Mouse (Mus musculus) kidney, adult 11 months (tissue): ENCODE results near the gene Prr18.

Experiments
- DNase-seq: peaks from one replicate; pipeline ENCODE4 v3.0.0; 2022

The Prr18 gene

DNA sequence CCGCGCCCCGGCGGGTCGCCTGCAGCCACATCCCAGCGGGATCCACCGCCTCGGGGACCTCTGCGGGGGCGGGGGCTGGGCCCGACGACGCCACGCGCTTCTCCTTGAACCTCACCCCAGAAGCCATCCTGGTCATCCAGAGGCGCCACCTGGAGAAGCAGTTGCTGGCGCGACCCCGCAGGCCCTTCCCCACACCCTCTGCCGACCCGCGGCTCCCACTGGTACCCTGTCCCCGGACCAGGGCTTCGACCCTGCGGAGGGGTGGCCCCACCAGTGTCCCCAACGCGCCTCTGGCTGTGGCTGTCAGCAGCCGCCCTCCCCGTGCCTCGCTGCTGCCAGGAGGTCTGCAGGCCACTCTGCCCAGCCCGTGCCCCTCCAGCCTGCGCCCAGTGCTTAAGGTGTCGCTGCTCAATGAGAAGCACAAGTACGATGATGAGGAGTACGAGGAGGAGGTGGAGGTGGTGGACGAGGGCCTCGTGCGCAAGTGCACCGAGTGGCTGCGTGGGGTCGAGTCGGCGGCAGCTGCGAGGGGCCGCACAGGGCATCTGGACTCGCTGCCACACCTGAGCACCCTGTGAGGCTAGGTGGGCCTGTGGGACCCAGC lies 4.2 kb downstream of the Prr18 start:
- DNase-seq = no peak

DNA sequence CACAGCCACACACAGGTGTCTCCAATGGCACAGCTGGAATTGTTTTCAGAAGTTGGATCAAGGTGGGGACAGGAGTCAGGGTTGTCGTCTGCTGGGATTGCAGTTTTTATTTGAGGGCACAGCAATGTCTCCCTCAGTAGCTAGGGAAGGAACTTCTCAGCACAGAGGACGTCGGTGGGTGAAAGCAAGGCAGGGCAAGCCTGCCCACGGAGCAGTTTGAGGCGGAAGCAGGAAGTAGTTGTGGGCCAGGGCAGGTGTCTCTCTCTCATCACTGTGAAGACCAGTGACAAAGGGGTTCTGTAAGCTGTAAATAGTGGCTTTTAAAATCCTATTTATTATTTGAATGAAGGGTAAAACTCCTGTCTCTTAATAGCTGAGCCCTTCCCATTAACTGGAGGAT lies 5.4 kb downstream of the Prr18 start:
- DNase-seq = no peak

DNA sequence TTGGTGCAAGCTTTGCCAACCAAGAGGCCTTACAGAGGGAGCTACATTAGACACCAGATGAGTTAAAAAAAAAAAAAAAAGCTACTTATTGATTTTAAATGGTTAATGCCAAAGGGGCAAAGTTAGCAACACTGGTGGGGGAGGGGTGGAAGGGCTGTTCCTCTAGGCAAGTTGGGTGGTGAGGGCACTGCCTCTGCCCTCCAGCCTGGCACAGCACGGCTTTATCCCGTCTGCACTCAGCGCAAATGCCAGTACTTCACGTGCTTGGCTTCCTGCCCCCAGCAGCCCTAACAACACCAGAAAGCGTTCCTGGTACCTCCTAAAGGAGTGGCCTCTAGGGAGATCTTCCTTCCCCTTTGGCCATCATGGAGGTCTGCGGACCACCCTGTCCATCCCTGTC lies 6.2 kb downstream of the Prr18 start:
- DNase-seq = peak; percentile 62

DNA sequence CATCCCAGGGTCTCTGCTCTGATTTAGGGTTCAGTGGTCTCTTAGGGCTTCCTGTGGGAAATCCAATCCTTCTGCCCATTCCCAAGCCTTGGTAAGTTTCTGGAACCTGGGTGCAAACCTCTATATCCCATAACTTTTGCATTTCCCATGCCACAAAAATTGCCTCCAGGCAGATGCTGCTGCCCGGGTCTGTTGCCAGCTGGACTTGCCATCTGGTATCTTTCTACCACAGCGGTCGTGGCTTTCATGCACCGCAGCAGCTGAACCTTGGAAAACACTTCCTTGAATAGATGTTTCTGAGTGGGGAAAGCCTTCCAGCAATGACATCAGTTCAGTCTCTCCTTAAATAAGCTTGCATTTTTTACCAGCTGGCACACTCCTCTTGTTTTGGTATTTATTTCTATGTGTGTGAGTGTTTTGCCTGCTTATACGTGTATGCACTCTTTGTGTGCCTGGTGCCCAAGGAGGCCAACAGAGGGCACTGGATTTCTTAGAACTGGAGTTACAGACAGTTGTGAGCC lies 10.6 kb downstream of the Prr18 start:
- DNase-seq = no peak

DNA sequence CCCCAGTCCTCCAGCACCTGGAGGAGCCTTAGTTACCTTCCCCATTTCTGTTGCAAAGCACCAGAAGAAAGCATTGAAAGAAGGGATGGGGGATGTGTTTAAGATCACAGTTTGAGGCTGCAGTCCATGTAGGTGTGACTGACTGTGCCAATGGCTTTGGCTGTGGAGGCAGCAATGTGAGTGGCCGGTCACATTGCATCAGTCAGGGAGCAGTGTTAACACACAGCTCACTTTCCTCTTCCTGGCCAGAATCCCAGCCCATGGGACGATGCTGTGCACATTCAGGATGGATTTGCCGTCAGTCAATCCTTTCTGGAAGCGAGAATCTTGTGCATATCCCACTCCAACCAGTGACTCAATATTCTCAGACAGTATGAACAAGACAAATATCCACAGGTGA lies 11.7 kb downstream of the Prr18 start:
- no peak for DNase-seq

DNA sequence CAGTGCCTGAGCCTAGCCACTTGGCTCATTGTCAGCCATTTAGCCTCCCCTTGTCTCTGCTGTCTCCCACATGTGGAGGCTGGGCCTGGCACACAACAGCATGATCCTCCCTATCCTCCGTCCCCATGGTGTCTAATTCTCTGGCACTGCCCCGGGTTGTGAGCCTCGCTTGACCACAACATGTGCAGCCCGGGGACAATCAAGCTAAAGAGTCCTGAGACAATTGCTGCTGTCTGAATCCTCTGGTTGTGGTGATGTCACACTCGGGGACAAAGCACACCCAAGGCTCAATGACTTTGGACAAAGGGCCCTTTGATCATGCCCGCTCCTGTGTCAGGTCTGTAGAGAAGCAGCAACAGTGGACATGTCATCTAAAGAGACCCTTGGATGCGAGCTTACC lies 13.8 kb downstream of the Prr18 start:
- DNase-seq = no peak

DNA sequence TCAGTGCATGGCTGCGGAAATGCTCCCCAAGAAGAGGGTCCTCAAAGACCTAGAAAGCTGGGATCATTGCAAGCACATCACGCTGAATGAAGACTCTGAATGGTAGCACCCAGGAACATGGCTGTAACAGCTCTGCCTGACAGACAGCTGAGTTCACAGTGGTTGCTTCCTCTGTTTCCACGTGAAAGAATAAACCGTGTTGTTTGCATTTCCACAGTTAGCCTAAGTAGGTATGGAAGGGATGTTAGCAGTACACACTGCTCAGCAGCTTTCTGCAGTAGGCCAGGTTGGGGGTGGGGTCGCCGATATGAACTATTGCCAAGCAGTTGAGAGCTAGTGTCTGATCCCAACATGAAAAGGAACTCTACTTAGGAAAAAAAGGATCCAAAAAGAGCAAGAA lies 18.4 kb downstream of the Prr18 start, which contains the start of gene T2:
Gene T2 (plus strand): TSS at position 301 of the 400 bp plus-strand sequence.
- DNase-seq = no peak

DNA sequence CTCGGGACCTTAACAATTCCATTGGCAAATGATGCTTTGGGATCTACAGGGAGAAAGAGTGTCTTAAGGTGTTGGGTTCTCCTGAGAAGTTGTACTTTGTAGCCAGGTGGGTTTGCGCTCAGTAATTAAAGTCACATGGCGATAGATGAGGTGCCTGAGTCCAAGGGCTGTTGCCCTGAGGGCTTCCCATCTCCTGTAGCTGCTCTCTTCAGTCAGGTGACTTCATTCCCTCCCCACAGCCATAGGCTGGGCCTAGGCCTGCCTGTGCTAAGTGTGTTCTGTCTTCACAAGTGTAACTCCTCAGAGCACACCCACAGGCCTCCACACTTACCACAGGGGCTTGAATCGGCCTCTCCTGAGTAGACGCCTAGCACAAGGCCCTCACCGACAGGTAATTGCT lies 20.2 kb downstream of the Prr18 start:
- DNase-seq = no peak

DNA sequence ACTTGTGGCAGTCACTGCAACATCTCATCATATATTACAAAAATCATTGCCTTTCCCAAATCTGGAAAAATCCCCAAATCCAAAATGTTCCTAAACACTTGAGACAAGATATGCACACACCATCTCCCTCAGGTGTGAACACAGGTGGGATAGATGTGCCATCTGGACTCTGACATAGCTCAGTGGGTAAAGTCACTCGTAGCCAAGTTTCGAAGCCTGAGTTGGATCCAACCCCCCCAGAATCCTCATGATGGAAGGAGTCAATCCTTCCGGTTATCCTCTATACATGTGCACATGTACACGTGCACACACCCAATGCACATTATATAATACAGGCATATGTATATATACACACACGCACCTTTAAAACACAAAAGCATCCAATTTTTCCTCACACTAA lies 23.6 kb downstream of the Prr18 start:
- DNase-seq = no peak

DNA sequence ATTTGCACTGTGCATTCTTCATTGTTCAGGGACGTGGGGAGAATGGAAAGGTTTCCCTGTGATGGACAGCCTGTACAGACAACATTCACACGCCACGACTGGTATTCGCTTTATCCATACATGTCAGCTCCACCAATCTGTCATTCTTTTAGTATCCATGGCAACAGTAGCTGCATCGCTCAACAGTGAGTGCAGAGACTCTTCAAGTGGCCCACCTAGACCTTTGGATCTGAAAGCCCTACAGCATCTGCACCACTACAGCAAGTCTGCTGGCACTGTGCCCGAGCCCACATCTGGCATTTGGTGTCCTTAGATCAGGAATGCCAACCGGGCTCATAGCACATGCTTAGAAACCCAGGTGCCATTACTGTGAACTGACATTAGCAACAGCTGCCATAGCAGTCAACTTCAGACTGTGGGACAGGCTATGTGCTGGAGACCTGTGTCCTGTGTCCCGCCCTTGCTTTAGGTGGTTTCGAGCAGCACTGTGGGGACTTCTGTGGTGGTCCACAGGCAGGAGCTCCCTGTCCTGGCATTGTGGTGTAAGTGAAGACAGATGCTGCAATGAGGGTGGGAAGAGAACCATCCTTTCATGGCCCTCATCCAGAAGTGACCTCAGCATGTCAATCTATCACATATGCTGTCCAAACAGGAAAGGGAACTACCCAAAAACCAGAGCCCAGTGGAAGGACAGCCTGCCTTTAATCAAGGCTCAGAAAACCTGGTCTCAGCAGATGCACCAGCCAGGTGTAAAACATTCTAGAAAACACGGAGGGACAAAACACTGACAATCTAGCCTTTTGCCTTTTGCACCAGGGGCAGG lies 24.2 kb downstream of the Prr18 start:
- DNase-seq = no peak

DNA sequence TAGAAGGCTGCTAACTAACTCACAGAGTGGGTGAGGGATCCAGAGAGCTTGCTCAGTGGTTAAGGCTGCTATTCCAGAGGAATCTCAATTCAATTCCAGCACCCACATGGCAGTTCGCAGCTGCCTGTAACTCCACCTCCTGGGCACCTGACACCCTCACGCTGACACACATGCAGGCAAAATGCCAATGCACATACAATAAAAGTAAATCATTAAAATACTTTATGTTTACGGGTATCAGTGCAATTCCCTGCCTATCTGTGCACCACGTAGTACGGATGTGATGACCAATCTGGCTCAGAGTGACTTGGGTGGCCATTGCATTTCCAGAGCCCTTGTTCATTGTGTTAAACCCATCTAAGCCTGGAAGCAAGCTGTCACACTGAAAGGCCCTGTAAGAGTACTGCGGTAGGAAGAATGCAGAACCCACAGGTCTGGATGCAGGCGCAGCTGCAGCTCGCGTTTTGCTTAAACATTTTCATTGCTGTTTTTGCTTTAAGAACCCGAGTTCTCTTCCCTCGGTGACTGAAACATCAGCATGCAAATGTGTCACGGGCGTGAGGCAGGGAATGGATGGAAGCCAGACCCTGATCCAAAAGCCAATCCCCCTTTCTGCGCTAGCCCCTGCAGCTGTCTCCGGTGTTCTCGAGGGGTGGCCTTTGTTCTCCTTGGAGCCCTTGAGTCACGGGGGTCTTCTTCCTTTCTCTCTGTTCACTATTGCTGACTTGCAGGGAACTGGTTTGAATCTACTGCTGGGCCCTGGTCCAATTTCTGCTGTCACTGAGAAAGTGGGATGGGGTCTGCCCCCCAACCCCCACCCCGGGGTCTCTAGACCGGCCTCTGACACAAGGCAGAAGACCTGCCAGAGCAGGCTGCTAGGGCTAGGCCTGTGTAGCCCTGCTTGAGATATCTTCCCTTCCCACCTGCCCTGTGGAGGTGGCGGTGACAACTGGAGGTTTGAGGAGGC lies 30.5 kb downstream of the Prr18 start:
- no peak for DNase-seq

DNA sequence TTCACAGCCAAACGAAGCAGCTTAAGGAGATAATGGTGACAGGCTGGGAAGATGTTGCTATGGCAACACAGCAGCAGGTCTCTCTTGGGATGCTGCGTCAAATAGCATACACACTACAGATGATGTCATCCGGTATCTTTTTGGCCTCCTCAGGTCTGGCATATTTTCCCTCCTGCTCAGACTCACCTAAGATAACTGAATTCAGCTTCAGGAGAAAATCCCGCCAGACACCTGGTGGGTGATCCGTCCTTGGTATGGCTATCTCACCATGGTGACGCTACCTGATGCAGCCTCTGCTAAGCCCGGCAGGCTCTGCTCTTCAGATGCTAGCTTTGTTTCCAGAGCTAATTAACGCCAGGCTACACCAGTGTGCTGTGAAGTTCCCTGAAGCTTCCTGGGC lies 31.3 kb downstream of the Prr18 start:
- DNase-seq = no peak

DNA sequence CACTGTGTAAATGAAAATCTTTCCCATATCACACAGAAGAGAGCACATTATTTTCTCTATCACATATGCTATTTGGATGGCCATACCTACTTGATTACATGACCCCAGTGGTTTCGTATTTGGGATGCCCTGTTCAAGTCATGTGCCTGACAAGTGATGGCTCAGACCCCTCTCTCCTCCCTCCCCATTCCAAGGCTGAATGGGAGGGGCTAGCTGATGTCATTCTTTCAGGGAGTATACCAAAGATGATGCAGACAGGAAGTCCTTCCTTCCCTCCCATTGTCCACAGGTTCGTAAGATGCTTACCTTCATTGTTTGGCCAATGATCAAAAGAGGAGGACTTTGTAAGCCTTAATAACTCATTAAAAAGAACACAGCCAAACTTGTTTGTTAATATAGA lies 31.9 kb downstream of the Prr18 start:
- no peak for DNase-seq

DNA sequence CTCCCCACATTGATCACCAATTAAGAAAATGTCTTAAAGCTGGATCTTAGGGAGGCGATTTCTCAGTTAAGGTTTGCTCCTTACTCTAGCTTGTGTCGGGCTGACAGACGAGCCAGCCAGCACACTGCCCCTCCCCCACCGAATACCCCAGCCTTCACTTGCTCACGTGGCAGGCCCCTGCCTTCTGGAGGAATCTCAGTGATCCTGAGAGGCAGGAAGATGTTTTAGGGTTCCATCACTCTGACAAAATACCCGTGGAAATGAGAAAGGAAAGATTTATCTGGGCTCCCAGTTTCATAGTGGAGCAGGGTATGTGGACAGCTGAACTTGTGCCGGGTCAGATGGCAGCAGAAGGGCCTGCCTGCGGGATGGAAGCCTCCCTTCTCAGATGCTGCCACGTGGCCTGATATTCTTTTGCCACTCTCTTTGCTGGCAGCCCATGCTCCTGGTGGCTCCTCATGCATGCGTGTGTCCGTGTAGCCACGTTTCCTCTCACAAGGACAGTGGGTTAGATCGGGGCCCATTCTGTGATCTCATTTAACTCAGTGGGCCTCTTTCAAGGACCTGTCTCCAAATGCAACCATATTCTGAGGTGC lies 33.5 kb downstream of the Prr18 start:
- DNase-seq = no peak

DNA sequence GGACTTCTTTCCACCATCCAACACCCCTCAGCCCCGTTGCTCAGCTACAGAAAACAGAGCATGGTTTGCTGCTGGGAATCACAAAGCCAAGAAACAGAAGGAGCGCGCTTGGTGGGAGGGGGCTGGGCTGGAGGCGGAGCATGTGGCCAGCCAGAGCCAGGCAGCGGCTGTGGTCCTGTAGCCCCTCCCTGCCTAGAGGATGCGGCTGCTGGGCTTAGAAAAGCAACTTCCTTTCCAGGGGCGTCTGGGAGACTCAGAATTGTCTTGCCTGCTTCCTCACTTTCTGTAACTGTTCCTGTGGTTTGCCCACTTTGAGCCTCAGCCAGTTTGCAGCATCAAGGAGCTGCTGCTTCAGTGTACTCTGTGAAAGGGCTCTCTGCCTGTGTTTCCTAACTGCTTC lies 34.6 kb downstream of the Prr18 start:
- DNase-seq = peak; percentile 41

DNA sequence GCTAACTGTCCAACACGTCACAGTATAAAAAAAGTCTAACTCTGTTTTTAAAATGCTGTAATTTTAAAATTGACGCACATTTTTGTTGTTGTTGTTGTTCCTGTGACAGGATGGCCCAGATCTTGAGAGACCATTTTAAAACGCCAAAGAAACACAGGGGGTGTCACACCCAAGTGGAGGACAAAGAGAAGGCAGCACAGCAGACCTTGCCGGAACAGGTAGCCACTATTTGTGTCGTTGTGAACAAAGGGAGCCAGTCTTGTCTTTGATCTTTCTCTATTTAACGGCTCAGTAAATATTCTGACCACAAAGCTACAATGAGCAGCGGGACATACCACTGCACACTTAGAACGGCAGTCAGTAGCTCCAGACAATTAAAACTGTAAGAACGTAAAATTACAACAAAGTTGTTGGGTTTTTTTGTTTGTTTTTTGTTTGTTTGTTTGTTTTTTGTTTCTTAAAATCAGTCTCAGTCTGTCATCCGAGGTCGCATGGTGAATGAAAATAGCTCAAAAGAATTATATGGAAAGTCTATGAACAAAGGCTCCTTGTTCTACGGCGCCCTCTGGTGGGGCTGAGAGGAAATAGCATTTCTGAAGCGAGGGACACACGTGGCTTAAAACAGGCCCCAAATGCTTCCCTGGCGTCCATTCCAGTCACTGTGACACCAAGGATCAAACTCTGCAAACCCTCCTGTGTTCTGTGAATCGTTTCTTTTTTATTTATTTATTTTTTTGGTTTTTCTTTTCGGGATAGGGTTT lies 35.2 kb downstream of the Prr18 start:
- peak; percentile 56 for DNase-seq

DNA sequence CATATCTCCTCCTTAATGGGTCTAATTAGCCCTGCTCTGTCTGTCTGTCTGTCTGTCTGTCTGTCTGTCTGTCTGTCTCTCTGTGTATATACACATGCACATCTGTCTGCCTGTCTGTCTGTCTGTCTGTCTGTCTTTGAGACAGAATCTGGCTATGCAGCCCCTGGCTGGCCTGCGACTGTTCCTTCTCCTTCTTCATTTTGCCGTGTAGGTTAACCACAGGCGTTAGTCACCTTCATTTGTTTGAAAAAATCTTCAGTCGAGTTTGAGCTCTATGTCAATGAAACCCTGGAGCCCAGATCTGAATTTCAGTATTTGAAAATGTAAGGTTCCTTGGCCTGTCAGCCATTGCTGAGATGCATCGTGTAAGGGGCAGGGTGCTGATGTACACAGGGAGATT lies 40.0 kb downstream of the Prr18 start:
- DNase-seq = no peak

DNA sequence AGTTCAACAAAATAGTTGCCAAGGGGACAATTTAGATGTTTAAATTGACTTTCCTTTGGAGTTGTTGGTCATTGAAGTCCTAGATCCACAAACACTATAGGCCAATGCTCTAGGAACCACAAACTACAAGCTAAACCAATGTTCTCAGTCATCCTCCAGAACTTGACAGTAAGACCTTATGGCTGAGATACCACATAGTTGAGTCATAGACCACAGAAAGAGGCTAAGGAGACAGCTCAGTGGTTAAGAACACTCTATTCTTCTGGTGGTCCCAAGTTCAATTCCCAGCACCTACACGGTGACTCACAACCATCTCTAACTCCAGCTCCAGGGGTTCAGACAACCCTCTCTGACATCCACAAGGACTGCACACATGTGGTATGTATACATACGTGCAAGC lies 48.2 kb downstream of the Prr18 start:
- no peak for DNase-seq

DNA sequence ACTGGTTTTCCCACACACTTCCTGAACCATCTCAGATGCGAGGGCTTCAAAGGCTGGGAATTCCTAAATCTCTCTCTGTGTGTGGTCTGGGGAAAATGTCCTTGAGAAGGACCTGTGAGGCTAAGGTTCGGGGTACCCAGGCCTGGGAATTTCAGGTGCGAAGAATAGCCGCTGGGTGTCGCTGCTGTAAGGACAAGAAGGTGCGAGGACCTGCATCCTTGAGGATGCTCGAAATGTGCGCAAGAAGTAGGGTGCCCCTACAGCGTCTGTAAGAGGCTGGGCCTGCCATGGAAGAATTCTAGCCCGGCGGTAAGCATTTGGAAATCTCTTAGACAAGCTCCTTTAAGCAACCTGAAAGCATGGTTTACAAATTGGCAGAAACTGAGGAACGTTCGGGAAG lies 51.2 kb downstream of the Prr18 start:
- DNase-seq = peak; percentile 17

DNA sequence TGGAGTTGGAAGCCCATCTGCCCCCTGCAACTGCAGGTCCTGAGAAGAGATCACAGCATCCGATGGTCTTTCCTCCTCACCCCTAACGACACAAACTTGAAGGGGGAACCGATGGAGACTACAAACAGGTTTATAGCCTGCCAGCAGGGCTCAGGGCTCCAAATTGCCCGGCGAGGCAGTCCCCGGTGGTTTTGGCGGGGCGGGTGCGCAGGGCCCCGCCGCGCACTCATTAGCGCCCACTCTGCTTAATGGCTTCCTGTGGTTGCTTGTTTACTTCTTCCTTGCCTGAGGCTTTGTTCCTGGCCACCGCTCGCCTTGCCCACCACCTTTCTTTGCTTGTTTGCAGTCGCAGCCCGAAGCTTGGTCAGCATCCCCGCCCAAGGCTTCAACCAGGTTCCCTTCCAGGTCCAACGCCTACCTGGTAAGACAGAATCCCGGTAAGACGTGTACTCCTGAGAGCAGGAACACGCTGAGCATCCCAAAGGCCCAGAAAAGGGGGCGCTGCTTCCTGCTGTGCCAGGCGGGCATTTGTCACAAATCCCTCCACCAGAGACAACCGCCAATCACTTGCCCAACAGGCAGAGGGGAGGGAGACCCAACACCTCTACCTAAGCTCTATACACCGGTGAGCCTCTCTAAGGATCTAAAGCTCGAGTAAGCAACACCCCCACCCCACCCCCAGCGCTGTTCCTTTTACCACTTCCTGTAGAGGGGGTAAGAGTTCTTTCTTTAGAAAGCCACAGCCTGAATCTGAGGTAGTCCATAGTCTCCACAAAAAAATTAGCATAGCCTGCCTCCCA lies 51.9 kb downstream of the Prr18 start:
- DNase-seq = no peak

DNA sequence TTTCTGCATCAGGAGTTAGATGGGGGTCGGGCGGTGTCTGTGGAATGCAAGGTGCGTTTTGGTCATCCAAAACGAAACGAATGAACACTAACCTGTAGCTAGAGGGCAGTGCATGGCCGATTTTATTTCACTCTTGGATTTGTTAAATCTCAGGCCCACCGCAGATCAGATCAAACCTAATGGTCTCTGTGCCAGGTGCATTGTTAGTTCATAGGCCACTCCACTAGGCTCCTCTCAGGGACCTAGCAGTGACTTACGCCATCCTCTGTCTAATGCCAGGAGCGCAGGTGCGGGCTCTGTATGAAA lies 52.5 kb downstream of the Prr18 start:
- DNase-seq = no peak
